Mouse (Mus musculus): Measurements from ENCODE around the gene Ssbp4.

The Ssbp4 gene

DNA sequence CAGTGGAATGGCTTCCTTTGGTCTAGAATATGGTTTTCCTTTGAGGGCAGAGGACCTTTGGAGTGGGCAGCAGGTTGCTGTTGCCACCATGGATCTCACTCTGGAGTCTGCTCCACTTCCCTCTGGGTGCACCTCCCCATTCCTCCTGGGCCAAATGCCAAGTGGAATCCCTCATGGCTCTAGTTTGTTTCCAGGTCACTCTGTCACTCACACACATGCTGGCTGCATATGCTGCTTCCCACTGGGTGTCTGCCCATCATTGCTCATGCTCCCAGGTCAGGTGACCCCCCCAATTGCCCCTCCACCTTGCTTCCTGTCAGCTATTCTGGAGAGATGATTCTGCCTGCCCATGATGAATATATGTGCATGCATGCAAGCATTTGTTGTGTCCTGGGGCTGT, 54.9 kb downstream of the Ssbp4 start:
- DNase-seq (ENCODE audit: low read depth, low spot score): peak; percentile 89

GRCm38 (mm10) chr8:70552836-70553235, 55.8 kb downstream of the Ssbp4 start:
- DNase-seq (ENCODE audit: low read depth, low spot score): peak; percentile 54

GRCm38 (mm10) chr8:70551558-70552161, 57.0 kb downstream of the Ssbp4 start:
- DNase-seq (ENCODE audit: low read depth, low spot score): peak; percentile 42

GRCm38 (mm10) chr8:70549412-70550184, 59.1 kb downstream of the Ssbp4 start:
- DNase-seq (ENCODE audit: low read depth, low spot score): no peak

DNA sequence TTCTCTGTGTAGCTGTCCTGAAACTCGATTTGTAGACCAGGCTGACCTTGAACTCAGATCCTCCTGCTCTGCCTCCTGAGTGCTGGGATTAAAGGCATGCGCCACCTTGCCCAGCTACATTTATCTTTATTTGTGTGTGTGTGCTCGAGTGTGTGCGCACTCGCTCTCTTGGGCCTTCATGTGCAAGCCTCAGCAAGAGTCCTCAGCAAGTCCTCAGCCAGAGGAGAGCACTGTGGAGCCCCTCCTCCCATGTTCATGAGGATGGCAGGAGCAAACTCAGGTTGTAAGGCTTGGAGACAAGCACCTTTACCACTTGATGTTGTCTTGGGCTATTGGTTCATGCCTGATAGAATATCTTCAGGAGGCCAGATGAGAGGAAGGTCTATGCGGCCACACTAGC, 60.9 kb downstream of the Ssbp4 start:
- DNase-seq (ENCODE audit: low read depth, low spot score): no peak

Measured in brain, adult 2 months (tissue).